Mouse (Mus musculus) forebrain, postnatal 0 days (tissue): ENCODE results near the gene Polr1a. TPM values are rescaled to one million over a fixed set of nuclear protein-coding genes. Genes with fewer than 3 reads are reported as not detected.
A peak's percentile ranks its signal among the peaks of the same experiment; 100 is the strongest.

Experiments
- ATAC-seq: fragments of 200-750 bp; cut with Nextera tagmentation; 2 replicates; pipeline ENCODE4 v1.8.0; 2017; ENCODE audit warnings: mild to moderate bottlenecking, moderate library complexity
- DNase-seq: peaks from one replicate; pipeline ENCODE4 v3.0.0-alpha.2; 2015
- H3K27ac ChIP-seq: fragments of 300-500 bp; sonication (generic); 2 replicates; pipeline ENCODE4 v1.5.1; 2014; ENCODE audit warnings: low read depth, mild to moderate bottlenecking, antibody characterized with exemption, low read length, moderate library complexity, mixed read lengths
- H3K27me3 ChIP-seq: fragments of 300-500 bp; sonication (generic); 2 replicates; pipeline ENCODE4 v1.6.1; 2014; ENCODE audit warnings: mild to moderate bottlenecking, low read length, mixed read lengths; ENCODE audit not compliant: insufficient read depth
- H3K36me3 ChIP-seq: fragments of 300-500 bp; sonication (generic); 2 replicates; pipeline ENCODE4 v1.6.1; 2014; ENCODE audit warnings: mild to moderate bottlenecking, moderate library complexity; ENCODE audit not compliant: insufficient read depth
- H3K4me1 ChIP-seq: fragments of 300-500 bp; sonication (generic); 2 replicates; pipeline ENCODE4 v1.6.1; 2014; ENCODE audit warnings: antibody characterized with exemption; ENCODE audit not compliant: insufficient read depth
- H3K4me2 ChIP-seq: fragments of 300-500 bp; sonication (generic); 2 replicates; pipeline ENCODE4 v1.6.1; 2014; ENCODE audit warnings: low read depth, mild to moderate bottlenecking, moderate library complexity
- H3K4me3 ChIP-seq: fragments of 300-500 bp; sonication (generic); 2 replicates; pipeline ENCODE4 v1.5.1; 2014; ENCODE audit warnings: low read depth, low read length, mixed read lengths
- H3K9ac ChIP-seq: fragments of 300-500 bp; sonication (generic); 2 replicates; pipeline ENCODE4 v1.6.1; 2014; ENCODE audit warnings: mild to moderate bottlenecking
- H3K9me3 ChIP-seq: fragments of 300-500 bp; sonication (generic); 2 replicates; pipeline ENCODE4 v1.6.1; 2016; ENCODE audit warnings: low read length
- CTCF ChIP-seq: sonication (generic); IDR thresholded peaks from 2 replicates; pipeline ENCODE4 v1.5.1; 2016; ENCODE audit warnings: antibody characterized with exemption, control low read depth, low read depth
- WGBS: fragments of 180-500 bp; shearing (Covaris S2); extraction: QIAGEN DNeasy Blood & Tissue Kit; methylation state at CpG from one replicate; pipeline ENCODE4 v1.1.7; 2014; 5-methylcytosine and 5-hydroxymethylcytosine counted together
- polyA plus RNA-seq: library from polyadenylated mRNA; unstranded; fragments of >200 nt; fragmentation: Nextera tagmentation; extraction: Ambion mirVana; gene quantifications from 2 replicates; pipeline ENCODE4 v1.2.1, GENCODE M21; 2015
- total RNA-seq: library from RNA; depleted of rRNA; stranded (reverse); fragments of >200 nt; gene quantifications from 2 replicates; pipeline ENCODE4 v1.2.3, GENCODE M21; 2014

The Polr1a gene
- total and polyA plus RNA-seq, 2 experiments from 2014 or later: 13.5 to 20.9 TPM

GRCm38 (mm10) chr6:71967847-71968246, 59.0 kb downstream of the Polr1a start:
- TF ChIP-seq CTCF: no peak

GRCm38 (mm10) chr6:71969459-71969858, 60.6 kb downstream of the Polr1a start:
- H3K36me3 ChIP-seq: peaks cover 60% of the 10 kb centered on the region
- H3K27me3 ChIP-seq: no peaks in the 10 kb centered on the region
- H3K9ac ChIP-seq: no peak overlapping the region
- no peak for TF ChIP-seq CTCF
- no peak overlapping the region for H3K4me2 ChIP-seq
- DNase-seq (peak; percentile 11), ATAC-seq (peak; percentile 48)
- no peaks in the 10 kb centered on the region for H3K9me3 ChIP-seq
- 69% methylated on average over 7 of the region's 7 CpGs for WGBS
- H3K4me1 ChIP-seq: no peaks in the 10 kb centered on the region
- no peak overlapping the region for H3K4me3 ChIP-seq
- H3K27ac ChIP-seq: no peak overlapping the region

More at GRCm38 (mm10) chr6:71967847-71968246, 59.0 kb downstream of the Polr1a start:
- no peaks in the 10 kb centered on the region for H3K4me1 ChIP-seq
- DNase-seq (no peak), ATAC-seq (no peak)
- H3K27me3 ChIP-seq: no peaks in the 10 kb centered on the region
- no peak overlapping the region for H3K4me2 ChIP-seq
- no peak overlapping the region for H3K9ac ChIP-seq
- H3K36me3 ChIP-seq: peaks cover 51% of the 10 kb centered on the region
- H3K4me3 ChIP-seq: no peak overlapping the region
- 86% methylated on average over 7 of the region's 7 CpGs for WGBS
- H3K27ac ChIP-seq: no peak overlapping the region
- H3K9me3 ChIP-seq: no peaks in the 10 kb centered on the region

- Histone ChIP-seq H3K4me1 (no peaks in the 10 kb centered on the region), H3K9ac (no peak overlapping the region), H3K4me3 (no peak overlapping the region), H3K27me3 (no peaks in the 10 kb centered on the region), H3K4me2 (no peak overlapping the region), H3K27ac (no peak overlapping the region), H3K36me3 (peaks cover 67% of the 10 kb centered on the region), H3K9me3 (no peaks in the 10 kb centered on the region)
- DNase-seq (no peak), ATAC-seq (no peak)
- no peak for TF ChIP-seq CTCF
- WGBS: 54% methylated on average over 2 of the region's 2 CpGs
Observed at GRCm38 (mm10) chr6:71970154-71970553, 61.3 kb downstream of the Polr1a start.

DNA sequence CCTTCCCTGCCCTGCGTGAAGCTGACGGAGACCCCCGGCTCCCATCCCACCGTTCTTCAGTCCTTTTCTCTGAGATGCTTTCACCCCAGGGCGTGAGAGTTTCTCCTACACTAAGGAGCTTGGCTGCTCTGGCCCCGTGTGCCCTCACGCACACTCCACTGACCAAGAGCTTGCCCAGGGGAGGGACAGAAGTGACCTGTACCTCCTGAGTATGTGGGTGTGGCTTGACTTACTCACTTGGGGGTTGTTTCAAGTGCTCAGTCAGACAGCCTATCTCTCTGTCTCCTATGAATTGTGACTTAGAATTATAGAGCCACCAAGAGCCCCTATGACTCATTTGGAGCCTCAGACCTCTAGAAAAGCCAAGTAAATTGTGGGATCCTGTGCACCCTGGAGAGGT, 67.7 kb downstream of the Polr1a start:
- Histone ChIP-seq H3K9ac (no peak overlapping the region), H3K9me3 (no peaks in the 10 kb centered on the region), H3K4me1 (no peaks in the 10 kb centered on the region), H3K4me3 (no peak overlapping the region), H3K27me3 (no peaks in the 10 kb centered on the region), H3K36me3 (peaks cover 82% of the 10 kb centered on the region), H3K4me2 (no peak overlapping the region), H3K27ac (no peak overlapping the region)
- no peak for ATAC-seq
- no peak for DNase-seq
- no peak for TF ChIP-seq CTCF
- 94% methylated on average over 7 of the region's 7 CpGs for WGBS

DNA sequence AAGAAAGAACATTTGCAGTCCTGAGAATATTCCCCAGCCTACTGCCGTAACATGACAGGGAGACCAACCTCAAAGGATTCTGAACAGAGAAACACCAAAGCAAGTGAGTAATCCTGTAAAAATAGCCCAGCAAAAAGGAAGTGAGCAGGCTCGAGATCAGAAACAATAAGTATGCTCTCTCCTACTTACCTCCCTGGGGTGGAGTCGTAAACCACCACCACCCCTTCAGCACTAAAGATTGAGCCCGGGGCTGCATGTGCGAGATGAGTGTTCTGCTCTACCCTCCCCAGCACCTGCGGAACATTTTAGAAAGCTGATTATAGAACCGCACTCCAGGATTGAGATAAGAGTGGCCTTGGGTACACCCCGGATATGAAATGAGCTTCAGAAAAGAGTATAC, 71.3 kb downstream of the Polr1a start:
- Histone ChIP-seq H3K4me1 (no peaks in the 10 kb centered on the region), H3K9ac (no peak overlapping the region), H3K27ac (no peak overlapping the region), H3K9me3 (no peaks in the 10 kb centered on the region), H3K27me3 (no peaks in the 10 kb centered on the region), H3K4me2 (no peak overlapping the region), H3K4me3 (no peak overlapping the region), H3K36me3 (peaks cover 50% of the 10 kb centered on the region)
- 89% methylated on average over 8 of the region's 8 CpGs for WGBS
- DNase-seq: no peak
- TF ChIP-seq CTCF: no peak
- no peak for ATAC-seq

GRCm38 (mm10) chr6:71980587-71980986, 71.7 kb downstream of the Polr1a start:
- Histone ChIP-seq H3K9me3 (no peaks in the 10 kb centered on the region), H3K27ac (no peak overlapping the region), H3K4me1 (no peaks in the 10 kb centered on the region), H3K4me2 (no peak overlapping the region), H3K36me3 (peaks cover 46% of the 10 kb centered on the region), H3K27me3 (no peaks in the 10 kb centered on the region), H3K4me3 (no peak overlapping the region), H3K9ac (no peak overlapping the region)
- no peak for DNase-seq
- ATAC-seq: no peak
- WGBS: 91% methylated on average over 2 of the region's 2 CpGs
- no peak for TF ChIP-seq CTCF

GRCm38 (mm10) chr6:71981450-71981849, 72.6 kb downstream of the Polr1a start:
- no peak for DNase-seq
- WGBS: 86% methylated on average over 4 of the region's 4 CpGs
- Histone ChIP-seq H3K4me2 (no peak overlapping the region), H3K9me3 (no peaks in the 10 kb centered on the region), H3K4me3 (no peak overlapping the region), H3K27ac (no peak overlapping the region), H3K4me1 (no peaks in the 10 kb centered on the region), H3K9ac (no peak overlapping the region), H3K27me3 (no peaks in the 10 kb centered on the region), H3K36me3 (peaks cover 38% of the 10 kb centered on the region)
- ATAC-seq: no peak
- no peak for TF ChIP-seq CTCF

- Histone ChIP-seq H3K4me2 (no peak overlapping the region), H3K9me3 (no peaks in the 10 kb centered on the region), H3K36me3 (no peaks in the 10 kb centered on the region), H3K27me3 (no peaks in the 10 kb centered on the region), H3K9ac (no peak overlapping the region), H3K4me3 (no peak overlapping the region), H3K4me1 (no peaks in the 10 kb centered on the region), H3K27ac (no peak overlapping the region)
- TF ChIP-seq CTCF: no peak
- no peak for ATAC-seq
- WGBS: 83% methylated on average over 4 of the region's 4 CpGs
- DNase-seq: no peak
Observed at GRCm38 (mm10) chr6:71985984-71986383, 77.1 kb downstream of the Polr1a start.
